Mouse (Mus musculus): ENCODE measurements around the gene Emg1. TPM values are rescaled to one million over a fixed set of nuclear protein-coding genes. Genes with fewer than 3 reads are reported as not detected.

Gene Emg1
- polyA plus RNA-seq, 1 experiment from 2014 or later = 191 TPM

DNA sequence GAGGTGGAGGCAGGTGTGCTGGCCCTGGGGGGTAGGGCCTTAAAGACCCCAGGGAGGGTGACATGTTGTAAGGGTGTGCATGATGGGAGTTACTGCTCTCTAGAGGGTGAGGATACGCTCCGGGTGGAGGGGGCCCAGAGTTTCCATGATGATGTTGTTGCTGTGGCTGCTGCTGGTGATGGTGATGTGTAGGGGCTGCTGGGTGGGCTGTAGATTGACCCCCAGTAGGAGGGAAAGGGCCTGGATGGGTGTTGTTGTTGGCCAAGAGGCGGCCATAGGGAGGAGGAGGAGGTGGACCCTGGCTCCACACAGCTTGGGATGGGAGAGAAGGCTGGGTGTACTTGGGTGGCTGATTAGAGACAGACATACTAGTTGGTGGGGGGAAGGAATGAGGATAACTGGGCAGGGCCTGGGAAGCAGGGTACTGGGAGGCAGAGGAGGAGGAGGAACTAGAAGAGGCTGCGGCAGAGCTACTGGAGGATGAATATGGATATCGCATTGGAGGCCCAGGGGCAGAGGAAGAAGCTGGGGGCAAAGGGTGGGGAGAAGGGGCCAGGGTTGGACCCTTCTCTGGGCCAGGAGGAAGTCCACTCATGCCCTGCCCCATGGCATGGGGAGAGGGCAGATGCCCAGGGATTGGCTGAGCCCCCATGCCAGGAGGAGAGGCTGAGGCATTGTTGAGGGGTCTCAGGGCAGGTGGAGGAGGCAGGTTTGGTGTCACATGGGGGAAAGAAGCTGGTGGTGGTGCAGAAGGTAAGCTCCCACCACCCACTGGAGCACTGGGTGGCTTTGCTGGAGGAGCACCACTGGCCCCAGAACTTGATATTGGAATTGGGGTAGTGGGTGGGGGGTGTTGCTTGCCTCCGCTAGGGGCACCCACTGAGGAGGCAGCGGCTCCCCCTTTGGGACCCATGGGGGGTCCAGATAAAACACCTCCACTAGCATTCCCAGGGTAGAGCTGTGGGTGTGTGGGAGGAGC, 35.0 kb upstream of the Emg1 start:
- 87% methylated on average over 7 of the region's 7 CpGs for WGBS
- H3K9ac ChIP-seq = no peak overlapping the region
- peaks cover 23% of the 10 kb centered on the region for H3K4me1 ChIP-seq
- no peak overlapping the region for H3K27ac ChIP-seq
- H3K27me3 ChIP-seq (replicated peaks) = no peaks in the 10 kb centered on the region
- H3K9me3 ChIP-seq = no peaks in the 10 kb centered on the region
- ATAC-seq (ENCODE audit: insufficient read depth, low FRiP score, low read depth) = no peak
- peak overlapping the region; percentile 94; the same call in 1 of the 2 replicates for H3K4me2 ChIP-seq
- 0 out of 2 replicates have a peak overlapping the region, but pooled peaks have one; percentile 51 for H3K4me3 ChIP-seq (replicated peaks)
- peaks cover 50% of the 10 kb centered on the region for H3K36me3 ChIP-seq

DNA sequence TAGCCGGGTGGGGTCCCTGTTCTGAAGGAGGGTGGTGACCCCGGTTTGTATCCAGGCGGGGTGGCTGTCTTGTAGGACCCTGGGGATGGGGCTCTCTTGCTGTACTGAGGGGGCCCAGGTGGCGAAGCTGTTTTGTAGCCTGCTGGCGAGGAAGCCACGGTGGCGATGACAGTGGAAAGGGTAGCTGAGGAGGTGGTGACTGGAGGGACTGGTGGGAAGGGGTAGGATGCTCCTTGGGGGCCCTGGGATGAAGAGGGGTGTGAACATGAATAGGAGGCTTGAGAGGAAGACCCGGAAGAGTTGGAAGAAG, 34.3 kb upstream of the Emg1 start:
- no peak for ATAC-seq (ENCODE audit: insufficient read depth, low FRiP score, low read depth)
- Histone ChIP-seq H3K4me2 (peak overlapping the region; percentile 94), H3K27me3 (replicated peaks) (no peaks in the 10 kb centered on the region), H3K27ac (peak overlapping the region; percentile 85), H3K4me3 (replicated peaks) (peak overlapping the region; percentile 51), H3K9ac (peak overlapping the region; percentile 72), H3K4me1 (peaks cover 25% of the 10 kb centered on the region), H3K9me3 (no peaks in the 10 kb centered on the region), H3K36me3 (peaks cover 50% of the 10 kb centered on the region)
- 17% methylated on average over 8 of the region's 8 CpGs for WGBS

DNA sequence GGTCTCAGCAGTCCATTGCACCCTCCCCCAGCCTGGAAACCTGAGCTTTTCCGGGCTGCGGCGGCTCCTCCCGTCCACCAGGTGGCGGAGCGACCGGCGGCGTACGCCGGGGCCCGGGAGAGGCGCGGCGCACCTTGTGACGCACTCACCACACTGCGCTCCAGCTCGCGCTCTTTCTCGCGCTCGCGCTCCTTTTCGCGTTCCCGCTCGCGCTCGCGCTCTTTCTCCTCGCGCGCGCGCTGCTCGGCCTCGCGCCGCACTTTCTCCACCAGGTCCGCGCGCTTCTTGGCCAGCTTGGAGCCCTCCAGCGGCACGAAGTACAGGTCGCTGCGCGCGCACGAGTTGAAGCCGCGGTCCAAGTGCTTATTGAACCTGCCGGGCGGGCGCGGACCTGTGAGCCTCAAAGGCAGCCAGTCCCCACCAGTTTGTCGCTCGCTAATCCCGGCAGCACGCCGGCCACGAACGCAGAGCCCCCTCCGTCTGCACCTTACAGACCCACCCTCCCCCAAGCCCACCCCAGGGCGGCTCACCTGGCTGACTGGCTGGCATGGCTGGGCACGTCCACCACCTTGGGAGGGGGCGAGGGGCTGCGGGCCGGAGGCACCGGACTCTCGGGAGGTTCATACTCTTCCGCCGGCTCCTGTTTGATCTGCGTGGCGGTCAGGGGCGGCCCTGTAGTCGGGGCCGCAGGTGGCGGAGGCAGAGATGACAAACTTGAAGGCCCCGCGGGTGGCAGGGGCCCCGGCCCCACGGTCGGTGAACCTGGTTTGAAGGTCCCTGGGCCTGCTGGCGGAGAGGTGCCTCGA, 33.7 kb upstream of the Emg1 start:
- peak overlapping the region; percentile 72 for H3K9ac ChIP-seq
- ATAC-seq (ENCODE audit: insufficient read depth, low FRiP score, low read depth) = peak; percentile 81
- H3K4me2 ChIP-seq = peak overlapping the region; percentile 94
- WGBS = under 1% methylated on average over 85 of the region's 85 CpGs
- no peaks in the 10 kb centered on the region for H3K27me3 ChIP-seq (replicated peaks)
- H3K4me3 ChIP-seq (replicated peaks) = peak overlapping the region; percentile 51
- peaks cover 25% of the 10 kb centered on the region for H3K4me1 ChIP-seq
- H3K9me3 ChIP-seq = no peaks in the 10 kb centered on the region
- peaks cover 50% of the 10 kb centered on the region for H3K36me3 ChIP-seq
- peak overlapping the region; percentile 85 for H3K27ac ChIP-seq

DNA sequence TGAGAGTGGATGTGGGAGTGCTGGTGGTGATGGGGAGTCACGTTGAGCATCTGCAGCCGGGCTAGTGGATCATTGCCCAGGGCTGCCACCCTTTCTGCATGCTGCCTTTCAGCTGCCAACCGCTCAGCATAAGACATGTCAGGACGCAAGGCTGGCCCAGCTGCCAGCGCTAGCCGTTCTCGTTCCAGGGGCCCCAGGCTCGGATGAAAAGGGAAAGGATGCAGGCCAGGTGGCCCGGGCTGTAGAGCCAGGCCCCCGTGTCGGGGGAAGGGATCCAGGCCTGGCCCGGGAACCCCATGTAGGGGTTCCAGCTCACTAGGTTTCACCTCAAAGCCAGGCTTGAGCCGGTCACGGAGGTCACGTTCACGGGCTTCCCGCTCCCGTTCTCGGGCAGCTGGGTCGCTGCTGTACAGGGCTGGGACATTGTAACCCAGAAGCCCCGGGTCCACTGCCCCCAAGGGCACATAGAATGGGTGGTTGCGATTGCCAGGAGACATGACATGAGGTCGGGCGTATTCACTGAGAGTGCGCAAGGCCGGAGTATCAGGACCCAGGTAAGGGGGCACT, 32.9 kb upstream of the Emg1 start:
- Histone ChIP-seq H3K36me3 (peaks cover 50% of the 10 kb centered on the region), H3K4me2 (peak overlapping the region; percentile 94), H3K4me3 (replicated peaks) (peak overlapping the region; percentile 51), H3K27me3 (replicated peaks) (no peaks in the 10 kb centered on the region), H3K9ac (no peak overlapping the region), H3K27ac (peak overlapping the region; percentile 60; the same call in 1 of the 2 replicates), H3K9me3 (no peaks in the 10 kb centered on the region), H3K4me1 (peaks cover 31% of the 10 kb centered on the region)
- WGBS = 67% methylated on average over 26 of the region's 26 CpGs
- ATAC-seq (ENCODE audit: insufficient read depth, low FRiP score, low read depth) = no peak

DNA sequence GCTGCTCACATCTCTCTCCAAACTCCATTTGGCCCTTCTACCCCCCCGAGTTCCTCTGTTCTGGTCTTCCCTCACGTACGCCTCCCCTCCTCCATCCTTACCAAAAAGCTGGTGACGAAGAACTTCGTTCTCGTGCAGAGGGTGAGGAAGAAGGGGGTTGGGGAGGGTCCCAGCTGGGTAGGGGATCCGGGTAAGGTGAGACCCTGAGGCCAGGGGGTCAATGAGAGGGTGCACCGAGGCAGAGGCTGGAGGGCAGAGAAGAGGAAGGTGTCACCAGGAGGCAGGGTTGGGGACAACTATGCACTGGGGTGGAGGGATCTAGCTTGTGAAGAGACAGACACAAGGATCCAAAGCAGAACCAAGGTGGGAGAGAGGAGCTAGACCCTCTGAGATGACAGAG, 31.7 kb upstream of the Emg1 start:
- peaks cover 39% of the 10 kb centered on the region for H3K4me1 ChIP-seq

DNA sequence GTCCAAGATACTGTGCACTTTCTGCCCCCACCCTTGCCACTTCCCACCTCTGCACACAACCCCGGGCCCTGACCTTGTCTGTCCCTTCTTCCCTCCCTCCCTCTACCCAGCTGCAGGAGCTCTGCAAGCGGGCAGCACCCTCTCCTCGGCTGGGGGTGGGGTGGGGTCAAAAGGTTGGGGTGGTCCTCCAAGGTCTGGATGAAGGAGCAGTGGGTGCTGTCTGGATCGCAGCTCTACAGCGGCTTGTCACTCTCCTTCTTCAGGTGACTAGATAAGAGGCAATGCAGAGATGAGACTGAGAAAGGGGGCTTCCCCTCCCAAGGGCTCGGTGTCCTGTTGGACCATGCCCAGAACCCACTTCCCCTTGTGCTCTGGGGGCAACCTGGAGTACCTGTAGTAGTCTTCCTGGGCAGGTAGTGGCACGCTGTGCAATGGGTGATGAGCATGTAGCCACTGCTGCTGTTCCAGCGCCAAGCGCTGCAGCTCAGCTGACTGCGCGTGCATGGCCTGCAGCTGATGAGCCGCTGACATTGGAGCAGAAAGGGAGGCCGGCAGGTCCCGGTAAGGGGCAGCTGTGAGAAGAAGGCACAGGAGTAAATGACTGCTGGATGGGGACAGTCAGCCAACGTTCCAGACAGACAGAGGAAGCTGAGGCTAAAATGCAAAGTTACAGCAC, 31.0 kb upstream of the Emg1 start:
- ATAC-seq (ENCODE audit: insufficient read depth, low FRiP score, low read depth) = no peak

More for the DNA sequence above, 31.7 kb upstream of the Emg1 start:
- Histone ChIP-seq H3K36me3 (peaks cover 40% of the 10 kb centered on the region), H3K9me3 (no peaks in the 10 kb centered on the region), H3K27ac (no peak overlapping the region), H3K4me2 (no peak overlapping the region), H3K9ac (no peak overlapping the region), H3K27me3 (replicated peaks) (no peaks in the 10 kb centered on the region), H3K4me3 (replicated peaks) (no peak overlapping the region)
- WGBS = 84% methylated on average over 8 of the region's 8 CpGs
- ATAC-seq (ENCODE audit: insufficient read depth, low FRiP score, low read depth) = no peak

DNA sequence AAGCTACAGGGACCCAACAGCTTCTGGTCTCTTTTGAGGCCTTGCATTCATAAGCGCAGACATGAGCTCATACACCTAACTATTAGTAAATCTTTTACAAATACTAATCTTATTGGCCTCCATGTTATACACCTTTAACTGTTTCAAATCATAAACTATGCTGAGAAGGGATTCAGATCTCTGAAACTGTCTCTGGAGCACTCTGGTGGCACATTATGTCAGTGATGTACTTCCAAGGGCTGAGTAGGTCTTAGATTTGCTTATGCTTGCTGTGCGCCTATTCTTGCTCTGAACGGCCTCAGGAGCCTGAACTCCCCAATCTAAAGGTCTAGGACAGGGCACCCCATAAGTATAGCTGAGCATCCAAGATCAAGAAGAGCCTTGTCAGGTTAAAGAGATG, 29.9 kb upstream of the Emg1 start:
- Histone ChIP-seq H3K9ac (no peak overlapping the region; the same call in 1 of the 2 replicates), H3K4me2 (peak overlapping the region; percentile 78), H3K36me3 (peaks cover 25% of the 10 kb centered on the region), H3K4me3 (replicated peaks) (peak overlapping the region; percentile 60; the same call in 1 of the 2 replicates), H3K27me3 (replicated peaks) (no peaks in the 10 kb centered on the region), H3K4me1 (peaks cover 35% of the 10 kb centered on the region), H3K9me3 (no peaks in the 10 kb centered on the region), H3K27ac (peak overlapping the region; percentile 99)
- 78% methylated on average over 3 of the region's 3 CpGs for WGBS
- ATAC-seq (ENCODE audit: insufficient read depth, low FRiP score, low read depth) = no peak

More for the DNA sequence above, 31.0 kb upstream of the Emg1 start:
- H3K36me3 ChIP-seq = peaks cover 36% of the 10 kb centered on the region
- H3K27ac ChIP-seq = no peak overlapping the region
- H3K9ac ChIP-seq = no peak overlapping the region
- 89% methylated on average over 15 of the region's 15 CpGs for WGBS
- H3K27me3 ChIP-seq (replicated peaks) = no peaks in the 10 kb centered on the region
- H3K4me2 ChIP-seq = no peak overlapping the region
- no peaks in the 10 kb centered on the region for H3K9me3 ChIP-seq
- H3K4me1 ChIP-seq = peaks cover 39% of the 10 kb centered on the region
- H3K4me3 ChIP-seq (replicated peaks) = no peak overlapping the region

DNA sequence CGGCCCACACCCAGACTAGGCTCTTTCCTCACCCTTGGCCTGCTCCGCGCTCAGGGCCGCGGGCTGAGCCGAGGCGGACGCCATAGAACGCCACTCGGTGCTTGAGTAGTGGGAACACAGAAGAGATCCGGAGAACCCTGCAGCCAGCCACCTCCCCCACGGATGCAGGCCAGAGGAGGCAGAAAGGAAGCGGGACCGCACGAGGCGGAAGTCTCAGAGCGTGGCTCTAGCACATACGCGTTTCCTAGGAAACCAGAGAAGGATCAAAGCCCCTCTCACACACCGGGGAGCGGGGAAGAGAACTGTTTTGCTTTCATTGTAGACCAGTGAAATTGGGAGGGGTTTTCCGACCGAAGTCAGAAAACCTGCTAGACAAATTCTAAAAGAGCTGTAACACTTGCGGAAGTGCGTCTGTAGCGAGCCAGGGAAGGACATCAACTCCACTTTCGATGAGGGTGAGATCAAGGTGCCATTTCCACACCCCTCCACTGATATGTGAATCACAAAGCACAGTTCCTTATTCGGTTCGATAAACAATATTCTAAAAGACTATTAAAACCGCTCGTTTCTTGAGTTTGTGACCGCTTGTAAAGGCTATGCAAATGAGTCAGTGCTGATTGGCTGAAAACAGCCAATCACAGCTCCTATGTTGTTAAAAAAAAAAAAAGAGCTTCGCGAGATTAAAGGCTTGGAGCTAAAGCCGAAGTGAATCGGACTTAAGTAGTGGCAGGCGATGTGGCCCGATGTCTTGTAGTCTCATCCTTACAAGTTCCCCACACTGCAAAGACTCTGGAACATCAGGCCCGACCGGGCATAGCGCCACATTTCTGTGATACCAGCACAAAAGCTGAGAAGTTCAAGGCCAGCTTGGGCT, 29.1 kb upstream of the Emg1 start, which contains the start of gene Grcc10:
Grcc10 (minus strand) TSS at position 487 of the 874 bp plus-strand sequence.
- ATAC-seq (ENCODE audit: insufficient read depth, low FRiP score, low read depth) = peak; percentile 74
- Histone ChIP-seq H3K9ac (peak within 1 kb of the TSS; percentile 77), H3K4me3 (replicated peaks) (peak within 1 kb of the TSS; percentile 60), H3K4me1 (peaks cover 28% of the 10 kb centered on the region), H3K9me3 (no peaks in the 10 kb centered on the region), H3K27ac (peak within 1 kb of the TSS; percentile 99), H3K27me3 (replicated peaks) (no peaks in the 10 kb centered on the region), H3K36me3 (peaks cover 24% of the 10 kb centered on the region), H3K4me2 (peak within 1 kb of the TSS; percentile 78)
- WGBS = under 1% methylated on average over 41 of the region's 41 CpGs

DNA sequence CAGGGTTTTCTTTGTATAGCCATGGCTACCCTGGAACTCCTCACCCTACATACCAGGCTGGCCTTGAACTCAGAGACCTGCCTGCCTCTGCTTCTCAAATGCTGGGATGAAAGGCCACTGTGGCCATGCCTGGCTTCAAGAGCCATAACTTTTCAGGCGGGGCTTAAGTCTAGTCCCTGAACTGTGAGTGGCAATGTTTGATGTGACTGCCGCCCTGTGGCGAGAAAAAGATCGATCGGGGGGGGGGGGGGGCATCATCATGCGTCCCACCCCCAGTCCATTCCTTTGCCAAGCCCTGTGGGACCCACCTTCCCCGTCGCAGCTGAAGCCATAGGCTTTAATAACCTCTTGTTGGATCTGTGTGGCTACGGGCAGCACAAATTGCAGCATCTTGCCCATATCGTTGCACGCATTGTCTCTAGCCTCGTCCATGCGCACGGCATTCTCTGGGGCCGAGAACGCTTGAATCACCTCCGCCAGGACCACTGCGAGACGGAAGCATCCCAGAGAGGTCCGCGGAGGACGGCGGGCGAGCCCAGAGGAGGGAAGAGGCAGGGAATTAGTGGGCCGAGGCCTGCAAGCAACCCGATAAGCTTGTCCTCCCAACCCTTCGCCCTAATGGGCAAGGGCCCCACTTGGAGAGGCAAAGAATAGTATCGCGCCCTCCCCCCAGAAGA, 28.4 kb upstream of the Emg1 start:
- Histone ChIP-seq H3K36me3 (peaks cover 24% of the 10 kb centered on the region), H3K4me2 (peak overlapping the region; percentile 78), H3K27ac (peak overlapping the region; percentile 99), H3K27me3 (replicated peaks) (no peaks in the 10 kb centered on the region), H3K9me3 (no peaks in the 10 kb centered on the region), H3K4me1 (peaks cover 23% of the 10 kb centered on the region), H3K9ac (peak overlapping the region; percentile 77), H3K4me3 (replicated peaks) (peak overlapping the region; percentile 60)
- WGBS = under 1% methylated on average over 29 of the region's 29 CpGs
- ATAC-seq (ENCODE audit: insufficient read depth, low FRiP score, low read depth) = peak; percentile 6

DNA sequence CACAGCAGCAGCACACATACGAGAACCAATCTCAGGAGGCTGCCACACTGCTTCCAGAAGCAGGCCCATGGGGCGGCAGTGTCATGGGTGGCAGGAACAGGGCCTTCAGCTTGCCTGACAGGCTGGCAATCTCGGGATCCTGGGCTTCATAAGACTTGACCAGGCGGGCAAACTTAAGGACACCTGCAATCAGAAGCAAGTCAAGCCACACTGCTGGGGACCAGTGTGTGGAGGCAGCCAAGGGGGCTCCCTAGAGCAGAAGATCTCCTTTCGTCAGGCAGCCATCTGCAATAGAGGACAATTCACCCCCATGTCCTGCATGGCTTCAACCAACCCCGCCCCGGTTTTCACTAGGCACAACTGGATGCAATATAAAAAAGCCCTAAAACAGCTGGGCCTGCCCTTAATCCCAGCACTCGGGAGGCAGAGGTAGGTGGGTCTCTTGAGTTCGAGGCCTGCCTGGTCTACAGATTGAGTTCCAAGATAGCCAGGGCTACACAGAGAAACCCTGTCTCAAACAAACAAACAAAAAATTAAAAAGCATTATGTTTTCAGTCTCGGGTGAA, 27.3 kb upstream of the Emg1 start:
- Histone ChIP-seq H3K9ac (no peak overlapping the region), H3K9me3 (no peaks in the 10 kb centered on the region), H3K36me3 (peaks cover 15% of the 10 kb centered on the region), H3K27ac (peak overlapping the region; percentile 99; the same call in 1 of the 2 replicates), H3K4me3 (replicated peaks) (no peak overlapping the region), H3K4me1 (peaks cover 17% of the 10 kb centered on the region), H3K4me2 (peak overlapping the region; percentile 41; the same call in 1 of the 2 replicates), H3K27me3 (replicated peaks) (no peaks in the 10 kb centered on the region)
- no peak for ATAC-seq (ENCODE audit: insufficient read depth, low FRiP score, low read depth)
- WGBS = 78% methylated on average over 10 of the region's 10 CpGs
